Mouse (Mus musculus) CD4-positive, CD25-positive, alpha-beta regulatory T cell, adult 4 months (primary cell): Measurements from ENCODE around the gene Shb. TPM values are rescaled to one million over a fixed set of nuclear protein-coding genes. Genes with fewer than 3 reads are reported as not detected.
"Not testable (repeated sequence)": the region's sequence is repeated elsewhere in the genome, so short reads cannot be mapped to it uniquely, and the experiment has no call there.

Experiments used
- ATAC-seq: one replicate; pipeline ENCODE4 v1.8.0; 2017
- polyA plus RNA-seq, 2 experiments: library from polyadenylated mRNA; unstranded; fragments of 100-300 nt; shearing (Covaris generic); gene quantifications; one replicate each; pipeline ENCODE4 v1.2.1; 2017

Shb gene
- polyA plus RNA-seq, 2 experiments from 2014 or later = 0.34 TPM; not detected in 1

- ATAC-seq = not testable (repeated sequence)
Measured at GRCm38 (mm10) chr4:45387296-45387695, 145.0 kb downstream of the Shb start.

- ATAC-seq = not testable (repeated sequence)
Measured at GRCm38 (mm10) chr4:45382133-45382532, 150.1 kb downstream of the Shb start.

- not testable (repeated sequence) for ATAC-seq
Measured at GRCm38 (mm10) chr4:45380903-45381580, 151.2 kb downstream of the Shb start.

- ATAC-seq = no peak
Measured at GRCm38 (mm10) chr4:45376573-45376972, 155.7 kb downstream of the Shb start.

GRCm38 (mm10) chr4:45374879-45375278 is 157.4 kb downstream of the Shb start:
- ATAC-seq = no peak

Other genes starting within 250 kb of the Shb start
- gene Trmt10b, start 235.3 kb downstream of the Shb start, polyA plus RNA-seq = 10 to 100 TPM; 21.2 to 22.1 TPM
- 1 to 10 TPM; 1.5 to 2.7 TPM for gene Dcaf10, start 190.4 kb downstream of the Shb start, polyA plus RNA-seq
- 10 to 100 TPM; 30.8 to 38.4 TPM for gene Exosc3, start 189.7 kb downstream of the Shb start, polyA plus RNA-seq
- gene Slc25a51, start 123.7 kb downstream of the Shb start, polyA plus RNA-seq = 10 to 100 TPM; 41.0 to 66.6 TPM